Mouse (Mus musculus) liver, adult 2 months (tissue): Measurements from ENCODE around the gene Spp2. TPM values are rescaled to one million over a fixed set of nuclear protein-coding genes. Genes with fewer than 3 reads are reported as not detected.
A peak's percentile ranks its signal among the peaks of the same experiment; 100 is the strongest.

ENCODE experiments used
- DNase-seq: peaks from one replicate; pipeline ENCODE4 v3.0.0-alpha.2; 2011; ENCODE audit warnings: low read depth, low spot score; ENCODE audit errors: extremely low read depth
- H3K27ac ChIP-seq: fragments of 200-500 bp; replicated peaks from 2 replicates; pipeline ENCODE4 v1.5.1; 2012; ENCODE audit warnings: low read depth, mild to moderate bottlenecking, control low read depth, inconsistent platforms, low read length; ENCODE audit not compliant: insufficient read depth
- H3K27me3 ChIP-seq: fragments of 200-500 bp; 2 replicates; pipeline ENCODE4 v1.6.1; 2012; ENCODE audit warnings: mild to moderate bottlenecking, moderate library complexity, low read length, inconsistent platforms; ENCODE audit not compliant: control insufficient read depth, insufficient read depth
- H3K36me3 ChIP-seq: fragments of 200-500 bp; 2 replicates; pipeline ENCODE4 v1.6.1; 2012; ENCODE audit warnings: low read length, inconsistent platforms; ENCODE audit not compliant: control insufficient read depth, insufficient read depth
- H3K4me1 ChIP-seq: fragments of 200-500 bp; 2 replicates; pipeline ENCODE4 v1.6.1; 2011; ENCODE audit warnings: low read length; ENCODE audit not compliant: control insufficient read depth, insufficient read depth
- H3K4me3 ChIP-seq: fragments of 200-500 bp; 2 replicates; pipeline ENCODE4 v1.5.1; 2011; ENCODE audit warnings: low read depth, mild to moderate bottlenecking, control low read depth, low read length, moderate library complexity; ENCODE audit not compliant: insufficient read depth
- H3K79me2 ChIP-seq: fragments of 200-500 bp; 2 replicates; pipeline ENCODE4 v1.6.1; 2012; ENCODE audit warnings: inconsistent platforms, mild to moderate bottlenecking, low read length, moderate library complexity; ENCODE audit not compliant: control insufficient read depth, insufficient read depth
- H3K9ac ChIP-seq: fragments of 200-500 bp; 2 replicates; pipeline ENCODE4 v1.6.1; 2012; ENCODE audit warnings: low read depth, mild to moderate bottlenecking, control low read depth, inconsistent platforms, low read length
- CTCF ChIP-seq: fragments of 200-500 bp; IDR thresholded peaks from 2 replicates; pipeline ENCODE4 v1.5.1; 2011; ENCODE audit warnings: low read depth, low read length, control low read depth
- POLR2A ChIP-seq: fragments of 200-500 bp; IDR thresholded peaks from 2 replicates; pipeline ENCODE4 v1.6.1; 2011; ENCODE audit warnings: low read length, control low read depth; ENCODE audit not compliant: insufficient read depth; ENCODE audit errors: extremely low read depth
- WGBS: fragments of 180-500 bp; shearing (Covaris S2); methylation state at CpG from one replicate; pipeline ENCODE4 v1.1.7; 2018; 5-methylcytosine and 5-hydroxymethylcytosine counted together
- polyA plus RNA-seq: library from polyadenylated mRNA; depleted of rRNA; stranded (reverse); fragments of >200 nt; gene quantifications from 2 replicates; pipeline ENCODE4 v1.2.3, GENCODE M21; 2012; rRNA removed
- total RNA-seq: library from RNA; depleted of rRNA; stranded (reverse); fragments of >200 nt; gene quantifications from 2 replicates; pipeline ENCODE4 v1.2.3, GENCODE M21; 2014; rRNA removed

The Spp2 gene
- total and polyA plus RNA-seq, 2 experiments, result 325 to 373 TPM

GRCm38 (mm10) chr1:88473899-88474298 lies 67.1 kb downstream of the Spp2 start:
- H3K4me1 ChIP-seq, result peaks cover 5% of the 10 kb centered on the region; the same call in 1 of the 2 replicates
- H3K4me3 ChIP-seq, result no peak overlapping the region
- H3K9ac ChIP-seq, result no peak overlapping the region
- DNase-seq, result no peak
- 95% methylated on average over 2 of the region's 2 CpGs for WGBS
- H3K36me3 ChIP-seq, result no peaks in the 10 kb centered on the region
- H3K27me3 ChIP-seq, result no peaks in the 10 kb centered on the region
- no peaks in the 10 kb centered on the region for H3K79me2 ChIP-seq
- H3K27ac ChIP-seq, result no peak overlapping the region
- no peak for TF ChIP-seq POLR2A
- no peak for TF ChIP-seq CTCF

DNA sequence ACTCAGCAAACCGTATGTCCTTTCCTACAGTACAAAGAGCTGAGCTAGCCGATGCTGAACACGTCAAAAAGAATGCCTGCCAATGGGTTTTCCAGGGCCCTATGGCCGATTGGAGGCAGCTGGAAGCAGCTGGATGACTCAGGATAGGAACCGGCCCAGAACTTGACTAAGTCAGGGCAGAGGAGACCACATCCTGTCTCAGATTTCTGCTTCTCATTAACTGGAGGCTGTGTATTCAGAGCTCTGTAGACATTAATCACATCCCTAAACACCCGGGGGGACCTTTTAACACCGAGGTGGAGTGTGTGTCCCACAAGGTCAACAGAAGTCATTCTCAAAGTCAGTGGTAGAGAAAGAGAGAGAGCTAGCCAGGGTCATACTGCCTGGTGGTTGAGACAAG lies 67.8 kb downstream of the Spp2 start:
- H3K4me3 ChIP-seq, result no peak overlapping the region
- peak; percentile 15 for DNase-seq
- TF ChIP-seq POLR2A, result no peak
- TF ChIP-seq CTCF, result no peak
- no peaks in the 10 kb centered on the region for H3K79me2 ChIP-seq
- H3K27me3 ChIP-seq, result no peaks in the 10 kb centered on the region
- H3K27ac ChIP-seq, result no peak overlapping the region
- WGBS, result 47% methylated on average over 7 of the region's 7 CpGs
- H3K36me3 ChIP-seq, result no peaks in the 10 kb centered on the region
- H3K9ac ChIP-seq, result no peak overlapping the region
- peaks cover 5% of the 10 kb centered on the region; the same call in 1 of the 2 replicates for H3K4me1 ChIP-seq

DNA sequence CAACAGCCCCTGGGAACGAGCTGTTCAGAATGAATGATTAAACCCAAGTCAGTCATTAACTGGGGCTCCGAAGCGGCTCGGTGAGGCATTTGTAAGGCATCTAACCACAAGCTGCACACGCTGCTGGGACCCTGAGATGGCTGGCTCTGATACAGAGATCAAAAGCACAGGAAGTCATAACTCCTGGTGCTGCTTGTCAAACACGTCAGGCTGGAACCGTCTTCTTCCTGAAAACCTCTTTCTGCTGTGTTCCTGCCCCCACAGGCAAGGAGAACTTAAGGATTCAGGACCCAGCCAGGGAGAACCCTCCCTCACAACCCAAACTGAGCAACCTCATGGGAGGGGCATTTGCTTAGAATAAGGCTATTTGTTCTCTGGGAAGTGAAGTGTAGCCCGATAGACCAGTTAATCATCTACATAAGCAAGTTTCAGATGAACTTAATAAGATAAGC lies 68.8 kb downstream of the Spp2 start:
- 18% methylated on average over 8 of the region's 8 CpGs for WGBS
- H3K79me2 ChIP-seq, result no peaks in the 10 kb centered on the region
- H3K27ac ChIP-seq, result no peak overlapping the region

More for the DNA sequence above, 68.8 kb downstream of the Spp2 start:
- Histone ChIP-seq H3K36me3 (no peaks in the 10 kb centered on the region), H3K4me1 (peaks cover 5% of the 10 kb centered on the region; the same call in 1 of the 2 replicates), H3K4me3 (no peak overlapping the region), H3K9ac (no peak overlapping the region), H3K27me3 (no peaks in the 10 kb centered on the region)
- TF ChIP-seq CTCF, result no peak
- no peak for TF ChIP-seq POLR2A
- peak; percentile 15 for DNase-seq

Other genes with a start within 250 kb of the Spp2 start
- 75.8 and 159 TPM in 2 replicates for gene Ugt1a5, start 240.9 kb upstream of the Spp2 start, total RNA-seq
- gene Ugt1a5, start 240.9 kb upstream of the Spp2 start, polyA plus RNA-seq, result 41.5 and 119 TPM in 2 replicates
- gene Ugt1a2, start 206.4 kb upstream of the Spp2 start, total RNA-seq, result 9.5 and 10.4 TPM in 2 replicates
- gene Ugt1a2, start 206.4 kb upstream of the Spp2 start, polyA plus RNA-seq, result 0.29 and 0.57 TPM in 2 replicates
- not detected in 2 replicates for gene Dnajb3, start 201.2 kb upstream of the Spp2 start, total RNA-seq
- 0.17 TPM in 1 of 2 replicates, not detected in the other for gene Dnajb3, start 201.2 kb upstream of the Spp2 start, polyA plus RNA-seq
- gene Ugt1a1, start 195.0 kb upstream of the Spp2 start, total RNA-seq, result 662 and 719 TPM in 2 replicates
- 408 and 574 TPM in 2 replicates for gene Ugt1a1, start 195.0 kb upstream of the Spp2 start, polyA plus RNA-seq
- gene Mroh2a, start 180.0 kb upstream of the Spp2 start, total RNA-seq, result 0.27 and 1.0 TPM in 2 replicates
- 0.77 and 0.82 TPM in 2 replicates for gene Mroh2a, start 180.0 kb upstream of the Spp2 start, polyA plus RNA-seq
- 78.7 and 90.1 TPM in 2 replicates for gene Hjurp, start 129.3 kb upstream of the Spp2 start, total RNA-seq
- 31.4 and 32.8 TPM in 2 replicates for gene Hjurp, start 129.3 kb upstream of the Spp2 start, polyA plus RNA-seq
- under 0.01 TPM in 2 replicates for gene Trpm8, start 129.3 kb upstream of the Spp2 start, total RNA-seq
- 0.01 and 0.02 TPM in 2 replicates for gene Trpm8, start 129.3 kb upstream of the Spp2 start, polyA plus RNA-seq
- gene Glrp1, start 103.1 kb downstream of the Spp2 start, total RNA-seq, result 0.07 and 0.09 TPM in 2 replicates
- 0.04 TPM in 1 of 2 replicates, not detected in the other for gene Glrp1, start 103.1 kb downstream of the Spp2 start, polyA plus RNA-seq